ENCODE assay signal across 7 mouse cellular contexts in the genomic region with DNA sequence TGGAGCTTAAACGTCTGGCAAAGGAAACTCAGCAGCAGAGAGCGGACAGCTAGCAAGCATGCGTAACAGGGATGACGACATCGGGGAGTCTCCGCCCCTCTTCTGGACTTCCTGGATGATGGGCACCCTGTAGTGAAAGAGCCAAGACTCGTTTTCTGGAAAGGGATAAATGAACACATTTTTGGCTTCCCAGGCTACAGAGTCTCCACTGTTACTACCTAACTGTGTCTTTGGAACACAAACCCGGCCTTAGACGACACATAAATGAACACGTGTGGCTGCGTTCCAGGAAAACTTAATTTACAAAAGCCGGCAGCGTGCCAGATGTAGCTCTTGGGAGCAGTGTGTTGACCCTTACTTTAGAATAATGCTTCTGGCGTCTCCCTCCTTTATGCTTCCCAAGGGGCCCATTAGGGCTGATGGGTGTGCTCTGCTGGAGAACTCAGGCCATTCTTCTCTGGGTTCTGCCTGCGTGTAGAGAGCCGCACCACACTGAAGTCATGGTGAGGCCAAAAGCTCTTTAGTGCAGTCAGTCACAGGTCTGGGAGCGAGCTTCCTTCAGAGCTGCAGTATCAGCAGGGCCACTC.
DNase-seq lines count a peak whose midpoint lies in the region; ATAC-seq lines count a peak whose summit lies in the region.

No protein-coding gene starts in this region.

- intact Hi-C loops in left cerebral cortex, postnatal 10 days (cut with DNase I): loop anchor here (5.0 kb wide), 1 partner anchor 237 kb away; the partner anchor contains the start of gene Hunk

- H3K36me3 ChIP-seq in hindbrain, embryonic 15.5 days: no peaks in the 10 kb centered on the region
- no peaks in the 10 kb centered on the region for H3K36me3 ChIP-seq in midbrain, embryonic 16.5 days (ENCODE audit: control insufficient read depth, insufficient read depth, low read length)

- no peak overlapping the region for H3K4me3 ChIP-seq in hindbrain, embryonic 15.5 days
- no peak overlapping the region for H3K4me3 ChIP-seq in midbrain, embryonic 16.5 days (ENCODE audit: low read depth, low read length)

- H3K9me3 ChIP-seq in hindbrain, embryonic 15.5 days: no peaks in the 10 kb centered on the region
- H3K9me3 ChIP-seq in midbrain, embryonic 16.5 days (replicated peaks; ENCODE audit: control insufficient read depth, low read length, poor library complexity, severe bottlenecking): no peaks in the 10 kb centered on the region

- 34% methylated on average over 17 of the region's 17 CpGs for WGBS in hindbrain, embryonic 15.5 days
- 55% methylated on average over 17 of the region's 17 CpGs for WGBS in midbrain, embryonic 16.5 days

- H3K27me3 ChIP-seq in hindbrain, embryonic 15.5 days: no peaks in the 10 kb centered on the region
- no peaks in the 10 kb centered on the region for H3K27me3 ChIP-seq in midbrain, embryonic 16.5 days (ENCODE audit: control insufficient read depth, insufficient read depth, low read depth, low read length)

- H3K4me1 ChIP-seq in hindbrain, embryonic 15.5 days (replicated peaks): peaks cover 44% of the 10 kb centered on the region
- H3K4me1 ChIP-seq in midbrain, embryonic 16.5 days (ENCODE audit: control insufficient read depth, insufficient read depth, low read length): peaks cover 10% of the 10 kb centered on the region

- H3K4me2 ChIP-seq in hindbrain, embryonic 15.5 days: peak overlapping the region; percentile 38
- 0 out of 2 replicates have a peak overlapping the region, but pooled peaks have one; percentile 4 for H3K4me2 ChIP-seq in midbrain, embryonic 16.5 days (ENCODE audit: low read length)

- peak; percentile 89 for DNase-seq in MN1 (ENCODE audit: low spot score)
- DNase-seq in adipocyte (ENCODE audit: low spot score): peak; percentile 15
- DNase-seq in gastrocnemius, adult 18-20 months (ENCODE audit: low spot score): peak; percentile 80
- DNase-seq in left cerebral cortex, postnatal 10 days (ENCODE audit: extremely low spot score in 1 of 2, low spot score in 2 of 2): peak; percentile 51 to 89

- peak overlapping the region; percentile 56 for H3K27ac ChIP-seq in hindbrain, embryonic 15.5 days (replicated peaks)
- no peak overlapping the region for H3K27ac ChIP-seq in midbrain, embryonic 16.5 days (ENCODE audit: low read length)

- no peak overlapping the region for H3K9ac ChIP-seq in hindbrain, embryonic 15.5 days
- H3K9ac ChIP-seq in midbrain, embryonic 16.5 days (ENCODE audit: low read depth, low read length): no peak overlapping the region

- peak; percentile 74 for ATAC-seq in hindbrain, embryonic 15.5 days (ENCODE audit: low FRiP score, low read depth)
- ATAC-seq in midbrain, embryonic 16.5 days: peak; percentile 55
- no peak for ATAC-seq in CD4-positive, CD25-positive, alpha-beta regulatory T cell, adult 4 months

Comparison
In these comparisons a context has a peak if more than half of its experiments do, and no peak if none do; other contexts are left out.
1. DNase-seq: peak in every context shown above with its lines; median percentile 89 in MN1; 80 in gastrocnemius, adult 18-20 months; 70 in left cerebral cortex, postnatal 10 days; 15 in adipocyte.